ENCODE assay signal across 25 mouse cellular contexts in the genomic region with DNA sequence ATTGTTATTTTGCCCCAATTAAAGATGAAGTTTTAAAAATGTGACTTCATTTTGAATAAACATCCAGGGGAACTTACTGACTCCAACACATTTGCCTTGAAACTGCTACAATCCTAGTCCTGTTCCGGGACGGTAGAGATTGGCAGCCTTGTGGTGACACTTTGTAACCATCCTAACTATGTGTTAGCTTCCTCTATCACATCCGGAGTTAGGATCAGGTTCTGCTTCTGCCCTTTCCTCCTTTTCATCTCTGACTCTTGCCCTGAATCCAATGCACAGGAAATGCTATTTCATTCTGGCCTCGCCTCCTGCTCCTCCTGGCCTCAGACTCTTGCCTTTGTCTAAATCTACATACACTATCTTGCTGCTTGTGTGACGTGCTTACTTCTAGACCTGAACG. TPM values are rescaled to one million over a fixed set of nuclear protein-coding genes. Genes with fewer than 3 reads are reported as not detected.
DNase-seq lines count a peak whose midpoint lies in the region; ATAC-seq lines count a peak whose summit lies in the region.
"Had no signal": no experiment of that assay in that cellular context is flagged by ENCODE, and none has a peak within 500 bp of the region (broad histone marks: within the 10 kb centered on the region; RNA-seq: fewer than 3 reads in every experiment).

No protein-coding gene starts in this region.

- peak; percentile 2 for DNase-seq in heart, postnatal 10 days
- DNase-seq in heart, adult 9 months (ENCODE audit: low spot score in 2 of 2) = no peak
- peak; percentile 22 for DNase-seq in testis, postnatal 14 days (ENCODE audit: low spot score)
- no peak for DNase-seq in testis, postnatal 10 days (ENCODE audit: low spot score)
- no peak for DNase-seq in left cerebral cortex, postnatal 4 days
- no peak for DNase-seq in layer of hippocampus, postnatal 25 days (ENCODE audit: extremely low spot score in 1 of 2, low spot score in 1 of 2)
- DNase-seq: adrenal gland, adult 2 months; adrenal gland, postnatal 14 days; cerebellum, adult 11-12 months; cerebellum, adult 8-10 months; cerebellum, postnatal 10 days; cerebellum, postnatal 36 days; forebrain, postnatal 0 days; gastrocnemius, adult 2 months; gastrocnemius, postnatal 14 days; heart, adult 2 months had no signal

- peak; percentile 98 for ATAC-seq in granulocyte monocyte progenitor cell, adult 5-6 weeks (replicated peaks; ENCODE audit: poor library complexity, severe bottlenecking)
- peak; percentile 75; the same call in 1 of the 2 replicates for ATAC-seq in monocyte, adult 5-6 weeks (replicated peaks; ENCODE audit: insufficient number of reproducible peaks, low FRiP score, low TSS enrichment, poor library complexity, severe bottlenecking)
- ATAC-seq: CD4-positive, CD25-positive, alpha-beta regulatory T cell, adult 4 months; forebrain, embryonic 14.5 days; forebrain, postnatal 0 days; hindbrain, embryonic 16.5 days had no signal

- intact Hi-C loops in heart, postnatal 10 days (cut with DNase I) = no loop called here
- intact Hi-C loops in left cerebral cortex, postnatal 4 days (cut with DNase I) = no loop called here

RNA-seq across cellular contexts. Expression of gene Map7d3, which starts 5.4 kb away (rescaled TPM):
- total RNA-seq in heart, postnatal 10 days (2021) = 1 to 10 TPM; 1.7 to 2.1 TPM
- 6.4 and 7.1 TPM in 2 replicates for total RNA-seq in granulocyte monocyte progenitor cell, adult 5-6 weeks (2014; fragmentation: Nextera tagmentation)
- total RNA-seq in granulocyte monocyte progenitor cell, adult 5-6 weeks (2017) = 4.9 and 8.6 TPM in 2 replicates
- total RNA-seq in monocyte, adult 5-6 weeks (2017) = 1.3 to 1.9 TPM in 2 of 3 replicates, not detected in the other
- total RNA-seq in left cerebral cortex, postnatal 4 days (2021) = under 1 TPM; 0.36 to 0.48 TPM
- total RNA-seq in layer of hippocampus, postnatal 25 days (2021) = under 1 TPM in 1 of 2 experiments, not detected in 1; 0.25 TPM
- total RNA-seq: MEL had no signal

RNA-seq across cellular contexts. Expression of gene Adgrg4, which starts 42.5 kb away (rescaled TPM):
- total RNA-seq in heart, postnatal 10 days (2021) = not detected
- total RNA-seq in granulocyte monocyte progenitor cell, adult 5-6 weeks (2014; fragmentation: Nextera tagmentation) = not detected in 2 replicates
- total RNA-seq in granulocyte monocyte progenitor cell, adult 5-6 weeks (2017) = not detected in 2 replicates
- total RNA-seq in monocyte, adult 5-6 weeks (2017) = not detected in 3 replicates
- not detected for total RNA-seq in left cerebral cortex, postnatal 4 days (2021)
- total RNA-seq in layer of hippocampus, postnatal 25 days (2021) = not detected
- total RNA-seq: adrenal gland, adult 2 months; adrenal gland, postnatal 14 days; adrenal gland, postnatal 4 days; forebrain, postnatal 0 days; gastrocnemius, adult 2 months; gastrocnemius, postnatal 14 days; gastrocnemius, postnatal 4 days; heart, adult 2 months; heart, postnatal 36 days; MEL had no signal

Comparison
In these comparisons a context has a peak if more than half of its experiments do, and no peak if none do; other contexts are left out.
1. DNase-seq: peak in heart, postnatal 10 days (2 of 2) and testis, postnatal 14 days (single experiment); none in heart, adult 9 months (0 of 2), testis, postnatal 10 days (single experiment), left cerebral cortex, postnatal 4 days (single experiment) and layer of hippocampus, postnatal 25 days (0 of 2).